Mouse (Mus musculus) frontal cortex, adult (tissue): ENCODE results near the gene Nme8.
A peak's percentile ranks its signal among the peaks of the same experiment; 100 is the strongest.

ENCODE experiments used
- ATAC-seq: cut with Nextera tagmentation; 2 replicates; pipeline ENCODE4 v1.9.2; 2017; ENCODE audit warnings: mild to moderate bottlenecking, moderate library complexity, mixed read lengths; ENCODE audit not compliant: low TSS enrichment

Gene Nme8

GRCm38 (mm10) chr13:19697790-19698189 lies at the start of gene Nme8:
Gene Nme8, minus strand, starts transcription at chr13:19697794.
- no peak for ATAC-seq

- no peak for ATAC-seq
These were observed 48.1 kb upstream of the Nme8 start for GRCm38 (mm10) chr13:19745741-19746140.

GRCm38 (mm10) chr13:19744536-19744935 lies 46.9 kb upstream of the Nme8 start:
- ATAC-seq: no peak

- peak; percentile 90 for ATAC-seq
These were observed 37.0 kb upstream of the Nme8 start for GRCm38 (mm10) chr13:19734597-19734996.

GRCm38 (mm10) chr13:19730826-19731225 lies 33.2 kb upstream of the Nme8 start:
- ATAC-seq: no peak

- ATAC-seq: no peak
These were observed 21.4 kb upstream of the Nme8 start for GRCm38 (mm10) chr13:19718954-19719353.

- no peak for ATAC-seq
These were observed 19.6 kb upstream of the Nme8 start for GRCm38 (mm10) chr13:19717201-19717600.

- no peak for ATAC-seq
These were observed 6.2 kb upstream of the Nme8 start for GRCm38 (mm10) chr13:19703806-19704205.

GRCm38 (mm10) chr13:19701443-19702078 lies 4.0 kb upstream of the Nme8 start:
- peak; percentile 69 for ATAC-seq

GRCm38 (mm10) chr13:19700733-19701442 lies 3.3 kb upstream of the Nme8 start:
- ATAC-seq: no peak

- peak; percentile 80 for ATAC-seq
These were observed 1.1 kb upstream of the Nme8 start for GRCm38 (mm10) chr13:19698524-19699173.

- no peak for ATAC-seq
These were observed 7.2 kb downstream of the Nme8 start for GRCm38 (mm10) chr13:19690417-19690816.

- ATAC-seq: no peak
These were observed 7.6 kb downstream of the Nme8 start for GRCm38 (mm10) chr13:19689971-19690370.

- peak; percentile 79 for ATAC-seq
These were observed 13.6 kb downstream of the Nme8 start for GRCm38 (mm10) chr13:19684007-19684406.

GRCm38 (mm10) chr13:19682879-19683640 lies 14.5 kb downstream of the Nme8 start:
- ATAC-seq: no peak

GRCm38 (mm10) chr13:19674601-19675000 lies 23.0 kb downstream of the Nme8 start:
- ATAC-seq: no peak

GRCm38 (mm10) chr13:19674025-19674424 lies 23.6 kb downstream of the Nme8 start:
- no peak for ATAC-seq

- ATAC-seq: no peak
These were observed 29.0 kb downstream of the Nme8 start for GRCm38 (mm10) chr13:19668355-19669140.

GRCm38 (mm10) chr13:19652405-19652804 lies 45.2 kb downstream of the Nme8 start:
- ATAC-seq: no peak

- ATAC-seq: no peak
These were observed 47.8 kb downstream of the Nme8 start for GRCm38 (mm10) chr13:19649824-19650223.

- peak; percentile 97 for ATAC-seq
These were observed 53.4 kb downstream of the Nme8 start for GRCm38 (mm10) chr13:19644225-19644624.
